Mouse (Mus musculus) retina, postnatal 7 days (tissue): ENCODE data around the gene Wwc1.
"Not testable (repeated sequence)": the region's sequence is repeated elsewhere in the genome, so short reads cannot be mapped to it uniquely, and the experiment has no call there.

Experiments used
- DNase-seq: peaks from one replicate; pipeline ENCODE4 v3.0.0-alpha.2; 2012; ENCODE audit warnings: low read depth, low spot score

The Wwc1 gene

DNA sequence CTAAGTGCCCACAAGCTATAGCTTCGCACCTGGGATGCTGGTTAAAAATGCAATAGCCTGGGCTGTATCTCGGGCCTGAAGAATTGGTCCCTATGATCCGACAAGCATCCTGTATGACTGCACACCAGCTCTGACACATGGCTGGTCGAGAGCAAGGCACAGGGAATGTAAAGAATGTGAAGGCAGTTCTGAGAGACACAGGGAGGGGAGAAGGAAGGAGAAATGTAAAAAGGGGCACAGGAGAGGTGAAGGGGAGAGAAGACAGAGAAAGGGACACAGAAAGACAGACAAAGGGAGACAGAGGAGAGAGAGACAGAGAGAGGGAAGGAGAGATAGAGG, 101.8 kb downstream of the Wwc1 start:
- DNase-seq = no peak

DNA sequence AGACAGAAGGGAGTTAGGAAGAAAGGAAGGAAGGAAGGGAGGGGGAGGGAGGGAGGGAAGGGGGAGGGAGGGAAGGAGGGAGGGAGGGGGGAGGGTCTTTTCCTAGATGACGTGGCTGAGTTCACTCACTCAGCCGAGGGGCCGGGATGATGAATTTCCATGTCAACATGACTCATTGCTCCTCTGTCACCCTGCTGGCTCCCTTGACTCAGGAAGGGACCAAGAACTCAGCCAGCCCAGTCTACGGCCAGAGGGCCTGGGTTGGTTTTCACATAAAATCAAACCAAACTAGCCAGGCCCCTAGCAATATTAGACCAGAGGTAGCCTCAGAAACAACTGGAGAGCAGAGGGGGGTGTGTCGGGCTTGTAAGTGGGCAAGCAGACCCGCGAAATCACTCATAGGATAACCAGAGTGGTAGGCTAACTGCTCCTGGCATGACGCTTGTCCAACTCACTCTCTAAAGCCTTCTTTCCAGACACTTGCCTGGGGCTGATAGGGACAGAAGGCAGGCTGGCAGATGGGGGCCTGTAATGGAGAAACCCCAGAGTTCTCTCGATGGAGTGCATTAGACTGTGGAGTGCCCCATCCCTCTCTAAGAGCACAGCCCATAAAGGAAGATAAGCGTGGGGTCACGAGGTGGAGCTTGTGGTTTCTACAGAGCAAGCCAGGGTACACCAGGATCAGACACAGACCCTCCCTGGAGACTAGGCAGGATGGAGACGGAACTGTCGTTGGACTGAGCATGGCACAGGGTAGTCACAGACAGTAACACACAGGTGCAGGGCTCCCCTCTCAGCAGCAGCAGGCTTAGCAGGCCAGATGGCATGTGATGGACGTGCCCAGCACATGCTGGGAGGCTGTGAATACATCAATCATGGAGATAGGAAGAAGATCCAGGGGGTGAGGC, 102.4 kb downstream of the Wwc1 start:
- DNase-seq = no peak

DNA sequence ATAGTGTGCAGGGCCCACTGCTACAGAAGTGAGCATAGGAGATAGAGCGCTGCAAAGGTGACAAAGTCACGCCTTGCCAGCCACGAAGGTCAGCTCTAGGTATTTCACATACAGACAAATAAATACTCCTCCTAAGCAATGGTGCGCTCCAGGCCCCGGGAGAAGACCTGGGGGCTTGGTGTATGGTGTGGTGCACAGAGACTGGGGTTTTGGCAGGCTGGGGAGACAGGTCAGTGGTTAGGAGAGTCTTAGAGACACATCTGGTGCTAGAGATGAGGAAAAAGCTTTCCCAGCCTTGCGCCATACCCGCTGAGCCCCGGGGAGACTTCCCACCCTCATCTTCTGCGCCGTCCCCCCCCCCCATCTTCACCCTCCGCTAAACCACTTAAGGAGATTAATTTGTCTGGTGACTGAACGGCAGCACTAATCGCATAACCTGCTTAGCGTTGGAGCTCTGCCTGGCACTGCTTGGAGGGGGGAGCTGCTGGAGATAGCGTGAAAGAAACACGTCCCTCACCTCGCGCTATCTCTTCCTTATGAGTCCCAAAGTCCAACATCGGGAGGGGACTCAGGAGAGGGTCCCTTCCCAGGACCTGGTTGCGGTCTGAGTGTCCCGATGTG, 106.6 kb downstream of the Wwc1 start:
- DNase-seq = peak; percentile 86

DNA sequence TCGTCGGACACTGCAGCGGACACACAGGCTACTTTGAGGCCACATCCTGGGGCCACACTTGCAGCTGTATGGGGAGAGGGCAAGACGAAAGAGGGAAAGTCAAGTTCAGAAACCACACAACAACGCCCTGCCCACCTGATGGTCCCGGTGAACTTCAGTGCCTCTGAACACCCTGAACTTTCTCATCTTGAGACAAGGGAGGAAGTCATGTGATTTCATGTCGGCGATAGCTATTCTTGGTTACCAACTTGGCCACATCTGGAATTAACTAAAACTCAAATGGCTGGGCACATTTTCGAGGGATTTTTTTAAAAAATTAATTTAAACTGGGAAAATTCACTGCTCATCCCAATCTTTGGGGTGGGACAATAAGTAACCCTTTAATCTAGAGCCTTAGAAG, 109.4 kb downstream of the Wwc1 start:
- no peak for DNase-seq

DNA sequence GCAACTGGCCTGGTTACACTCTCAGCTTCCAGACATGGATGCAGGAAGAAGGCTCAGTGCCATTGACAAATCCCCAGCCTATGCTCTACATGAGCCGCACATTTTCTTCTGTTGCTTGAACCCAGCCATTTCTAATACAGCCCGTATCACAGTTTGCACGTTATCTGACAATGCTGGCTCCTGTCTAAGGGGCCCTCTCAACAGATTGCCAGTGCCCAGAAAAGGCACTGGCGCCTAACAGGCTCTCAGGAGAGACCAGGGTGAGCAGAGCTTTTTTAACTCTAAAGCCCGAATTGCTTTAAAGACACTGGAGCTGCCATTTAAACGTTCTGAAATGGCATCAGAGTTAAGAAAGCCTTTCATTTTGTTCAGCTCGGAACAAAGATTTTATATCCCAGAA, 114.2 kb downstream of the Wwc1 start:
- no peak for DNase-seq

DNA sequence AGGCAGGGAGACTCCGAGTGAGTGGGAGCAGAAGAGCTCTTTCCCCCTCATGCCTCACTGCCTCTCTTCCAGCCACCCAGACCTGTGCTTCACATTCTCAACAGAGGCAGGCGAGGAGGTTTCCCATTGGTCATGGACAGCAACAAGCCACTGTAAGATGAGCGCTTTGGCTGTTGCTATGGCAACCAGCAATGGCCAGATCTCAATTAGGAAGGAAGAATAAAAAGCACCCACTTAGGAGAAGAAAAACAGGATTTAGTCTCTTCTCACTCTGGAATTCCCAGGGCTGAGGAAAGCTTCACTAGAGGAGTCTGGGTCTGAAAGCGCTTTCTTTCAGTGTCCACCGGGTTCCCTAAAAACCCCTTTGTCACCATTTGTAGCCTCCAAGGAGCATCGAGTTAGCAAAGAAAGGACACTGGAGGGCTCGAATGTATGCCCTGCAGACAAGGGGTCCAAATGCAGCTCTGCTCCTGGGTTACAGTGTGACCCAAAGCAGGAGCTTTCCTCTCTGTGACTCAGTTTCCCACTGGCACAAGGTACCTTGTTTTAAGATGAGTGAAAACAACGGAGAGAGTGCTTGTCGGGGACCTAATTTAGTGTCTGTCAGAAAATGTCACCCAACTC, 115.2 kb downstream of the Wwc1 start:
- no peak for DNase-seq

DNA sequence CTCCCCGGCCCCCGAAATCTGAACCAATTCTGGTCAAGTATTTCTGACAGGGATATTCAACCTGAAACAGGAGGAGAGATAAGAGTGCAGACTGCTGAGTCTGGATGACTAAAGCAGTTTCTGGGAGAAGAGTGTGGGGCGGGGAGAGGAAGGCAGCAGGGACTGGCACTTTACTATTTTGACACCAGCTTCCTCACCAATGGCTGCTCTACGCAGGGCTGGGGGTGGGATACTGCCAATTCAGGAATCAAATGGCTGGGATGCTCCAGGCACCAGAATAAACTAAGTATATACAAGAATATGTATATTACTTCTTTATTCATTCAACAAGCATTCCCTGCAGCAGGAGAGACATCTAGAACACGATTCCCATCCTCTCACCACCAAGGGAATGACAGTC, 116.7 kb downstream of the Wwc1 start:
- no peak for DNase-seq

DNA sequence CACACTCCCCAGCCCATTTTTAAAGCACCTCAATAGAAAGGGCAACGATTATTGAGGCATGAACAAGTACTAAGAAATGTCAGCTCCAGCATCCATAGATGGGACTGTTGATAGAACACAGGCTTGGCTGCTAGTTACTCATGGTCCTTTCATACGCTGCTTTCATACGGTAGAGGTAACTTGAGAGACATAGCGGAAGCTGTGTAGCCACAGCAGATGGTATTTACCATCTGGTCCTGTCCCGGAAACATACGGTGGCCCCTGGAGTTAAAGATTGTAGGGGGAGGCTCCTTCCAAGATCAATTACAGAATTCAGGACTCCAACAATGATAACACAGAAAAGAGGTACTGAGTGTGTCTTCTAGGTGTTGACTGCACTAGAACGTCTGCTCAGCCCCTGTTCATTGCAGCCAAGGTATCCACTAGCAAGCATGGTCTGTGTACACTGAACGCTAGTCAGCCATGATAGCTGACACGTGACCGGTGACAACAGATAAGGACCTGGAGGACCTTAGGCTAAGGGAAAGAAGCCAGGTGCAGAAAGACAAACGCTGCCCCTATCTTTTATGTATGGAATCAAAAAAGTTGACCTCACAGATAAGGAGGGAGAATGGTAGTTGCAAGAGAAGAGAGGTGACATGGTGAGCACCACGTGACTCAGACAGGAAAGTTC, 122.8 kb downstream of the Wwc1 start:
- DNase-seq = no peak

DNA sequence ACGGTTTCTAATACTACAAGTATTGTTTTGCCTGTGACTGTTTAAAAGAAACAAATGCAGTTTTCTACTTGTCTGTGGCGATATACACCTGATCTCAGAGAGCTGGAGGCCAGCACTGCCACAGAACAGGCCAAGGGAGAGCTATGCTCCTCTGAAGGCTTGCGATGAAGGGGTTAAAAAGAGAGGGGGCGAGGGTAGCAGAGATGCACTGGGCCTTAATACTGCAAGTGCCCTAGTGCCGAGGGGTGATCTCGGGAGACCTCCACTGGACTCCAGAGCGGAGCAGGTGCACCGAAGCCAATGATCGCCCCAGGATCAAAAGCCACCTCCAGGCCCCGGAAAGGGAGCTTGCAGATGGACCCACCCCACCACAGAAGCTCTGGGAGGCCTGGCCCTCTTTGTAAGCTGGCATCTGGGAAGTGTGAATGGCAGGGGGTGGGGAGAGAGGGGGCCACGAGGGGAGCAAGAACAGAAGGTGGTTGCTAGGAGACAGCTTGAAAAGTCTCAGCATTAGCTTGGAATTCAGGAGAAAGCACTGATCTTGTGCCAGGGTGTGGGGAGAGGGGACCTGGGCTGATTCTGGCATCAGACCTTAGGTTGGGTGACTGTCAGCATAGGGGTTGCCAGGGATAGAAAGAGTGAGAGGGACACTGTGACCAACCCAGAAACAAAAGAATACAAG, 123.8 kb downstream of the Wwc1 start:
- no peak for DNase-seq

DNA sequence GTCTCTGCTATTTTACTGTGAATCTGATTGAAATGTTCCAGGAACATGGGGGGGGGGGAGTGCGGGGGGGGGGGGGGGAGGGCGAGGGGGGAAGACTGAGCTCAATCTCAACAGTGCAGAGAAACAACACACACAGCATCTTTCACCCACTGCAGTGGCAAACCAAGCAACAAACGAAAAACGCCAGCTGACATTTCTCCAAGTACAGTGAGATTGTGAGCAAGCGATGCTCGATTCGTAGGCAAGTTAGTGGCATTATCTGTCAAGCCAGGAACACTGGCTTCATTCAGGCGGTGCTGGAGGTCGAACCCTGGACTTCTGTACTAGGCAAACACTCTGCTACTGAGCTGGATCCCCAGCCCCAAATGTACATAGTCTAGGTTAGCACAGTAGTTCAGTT, 124.8 kb downstream of the Wwc1 start:
- DNase-seq = no peak

DNA sequence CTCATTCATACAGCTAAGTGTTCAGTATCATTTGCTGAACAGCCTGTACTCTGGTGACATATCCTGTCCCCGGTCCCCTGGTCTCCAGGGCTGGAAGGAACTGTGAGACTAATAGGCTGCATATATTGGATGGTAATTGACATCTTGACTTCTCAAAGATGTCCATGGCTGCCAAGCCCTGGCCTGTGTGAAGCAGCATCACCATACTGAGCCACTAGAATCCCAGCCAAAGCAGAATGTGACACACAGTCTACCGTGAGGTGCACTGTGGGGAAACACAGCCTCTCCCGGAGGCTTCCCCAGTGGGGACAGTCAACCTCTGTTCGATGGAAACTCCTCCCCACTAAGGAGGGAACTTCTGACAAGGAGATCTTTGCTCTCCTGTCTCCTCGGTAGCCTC, 125.4 kb downstream of the Wwc1 start:
- no peak for DNase-seq

DNA sequence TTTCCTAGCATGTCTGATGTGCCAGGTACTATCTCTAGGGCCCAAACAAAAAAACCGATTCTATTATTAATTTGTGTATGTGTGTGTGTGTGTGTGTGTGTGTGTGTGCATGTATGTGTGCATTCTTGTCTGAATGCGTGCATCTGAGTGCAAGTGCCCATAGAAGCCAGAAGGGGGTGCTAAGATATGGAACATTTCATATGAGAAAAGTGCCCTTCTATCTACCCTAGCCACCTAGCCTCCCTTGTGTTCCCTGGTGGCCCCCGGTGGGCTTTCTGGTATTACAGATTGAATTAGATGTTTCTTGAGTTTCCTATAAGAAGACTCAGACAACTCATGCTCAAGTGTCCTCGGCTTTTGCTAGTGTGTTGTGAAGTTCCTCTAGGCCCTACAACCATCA, 126.7 kb downstream of the Wwc1 start:
- DNase-seq = no peak

DNA sequence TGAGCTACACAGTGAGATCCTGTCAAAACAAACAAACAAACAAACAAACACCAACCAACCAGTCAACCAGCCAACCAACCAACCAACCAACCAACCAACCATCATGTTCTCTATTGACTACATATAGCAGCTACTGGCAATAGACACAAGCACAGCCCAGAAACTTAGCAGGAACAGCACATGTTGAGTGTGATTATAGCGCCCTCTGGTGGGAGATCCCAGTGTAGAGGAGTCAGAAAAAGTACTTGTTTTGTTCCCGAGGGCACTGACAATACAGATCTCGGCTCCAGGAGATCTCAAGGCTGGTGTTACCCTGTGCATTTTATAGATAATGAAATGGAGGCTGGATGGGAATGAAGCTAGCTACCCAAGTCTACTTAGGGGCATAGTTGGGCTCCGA, 127.6 kb downstream of the Wwc1 start:
- no peak for DNase-seq

DNA sequence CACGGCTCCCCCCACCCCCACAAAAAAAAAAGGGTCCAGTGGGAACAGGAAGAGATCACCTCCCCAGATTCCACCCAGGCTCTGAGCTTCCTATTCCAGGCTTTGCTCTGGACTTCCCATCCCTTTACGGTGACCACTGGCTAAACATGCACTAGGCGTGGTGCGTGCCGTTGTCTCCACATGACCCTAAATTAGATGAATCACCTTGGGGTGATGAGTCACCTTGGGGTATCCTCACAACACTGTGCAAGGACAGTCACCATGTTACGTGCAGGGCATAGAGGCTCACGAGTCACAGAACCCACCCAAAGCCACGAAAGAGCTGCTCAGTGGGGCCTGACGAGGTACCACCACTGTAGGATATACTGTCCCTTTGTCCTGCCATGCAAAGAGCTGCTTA, 136.0 kb downstream of the Wwc1 start:
- no peak for DNase-seq

DNA sequence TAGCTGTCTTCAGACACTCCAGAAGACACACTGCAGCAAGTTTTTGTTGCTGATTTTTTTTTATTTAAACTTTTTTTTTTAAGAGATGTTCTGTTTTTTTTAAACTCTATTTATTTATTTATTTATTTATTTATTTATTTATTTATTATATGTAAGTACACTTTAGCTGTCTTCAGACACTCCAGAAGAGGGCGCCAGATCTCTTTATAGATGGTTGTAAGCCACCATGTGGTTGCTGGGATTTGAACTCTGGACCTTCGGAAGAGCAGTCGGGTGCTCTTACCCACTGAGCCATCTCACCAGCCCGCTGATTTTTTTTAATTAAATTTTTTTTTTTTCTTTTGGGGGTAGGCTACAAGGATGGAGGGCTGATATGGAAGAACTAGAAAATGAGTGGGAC, 137.8 kb downstream of the Wwc1 start:
- DNase-seq = not testable (repeated sequence)

DNA sequence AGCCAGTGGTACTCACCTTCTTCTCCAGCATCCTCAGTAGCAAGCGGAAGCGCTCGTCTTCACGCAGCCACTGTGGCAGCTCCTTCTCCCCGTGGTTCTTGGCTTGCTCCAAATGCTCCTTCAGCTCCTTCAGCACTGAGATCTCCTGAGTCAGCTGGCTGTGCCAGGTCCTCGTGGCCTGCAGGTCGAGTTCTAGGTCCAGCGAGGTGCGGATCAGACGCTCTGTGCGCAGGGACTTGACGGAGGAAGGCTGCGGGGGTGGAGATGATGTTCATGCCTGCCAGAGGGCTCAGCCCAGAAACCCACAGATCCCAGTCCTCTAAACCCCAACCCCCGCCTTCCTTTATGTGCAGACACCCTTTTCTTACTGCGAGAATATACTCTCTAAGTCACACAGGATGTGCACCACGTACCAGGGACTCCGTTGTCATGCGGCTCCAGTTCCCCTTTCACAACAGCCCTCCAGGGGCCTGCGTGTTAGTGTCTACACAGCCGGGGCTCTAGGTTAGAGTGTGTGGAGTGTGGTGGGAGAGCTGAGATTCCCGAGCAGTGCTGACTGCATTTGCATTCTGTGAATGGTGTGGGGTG, 138.5 kb downstream of the Wwc1 start:
- no peak for DNase-seq

DNA sequence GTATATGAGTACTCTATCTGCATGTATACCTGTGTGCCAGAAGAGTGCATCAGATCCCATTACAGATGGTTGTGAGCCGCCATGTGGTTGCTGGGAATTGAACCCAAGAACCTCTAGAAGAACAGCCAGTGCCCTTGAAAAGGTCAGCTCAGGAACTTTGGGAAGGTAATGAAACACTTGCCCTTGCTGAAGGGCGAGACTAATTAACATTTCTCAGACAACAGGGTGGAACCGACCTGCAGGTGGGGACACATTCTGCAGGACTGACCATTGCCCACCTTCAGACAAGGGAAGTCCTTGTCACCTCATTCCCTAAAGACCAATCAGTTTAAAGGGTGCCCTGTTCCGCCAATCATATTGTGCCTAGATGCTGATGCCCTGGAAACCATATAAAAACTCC, 139.5 kb downstream of the Wwc1 start:
- DNase-seq = not testable (repeated sequence)

DNA sequence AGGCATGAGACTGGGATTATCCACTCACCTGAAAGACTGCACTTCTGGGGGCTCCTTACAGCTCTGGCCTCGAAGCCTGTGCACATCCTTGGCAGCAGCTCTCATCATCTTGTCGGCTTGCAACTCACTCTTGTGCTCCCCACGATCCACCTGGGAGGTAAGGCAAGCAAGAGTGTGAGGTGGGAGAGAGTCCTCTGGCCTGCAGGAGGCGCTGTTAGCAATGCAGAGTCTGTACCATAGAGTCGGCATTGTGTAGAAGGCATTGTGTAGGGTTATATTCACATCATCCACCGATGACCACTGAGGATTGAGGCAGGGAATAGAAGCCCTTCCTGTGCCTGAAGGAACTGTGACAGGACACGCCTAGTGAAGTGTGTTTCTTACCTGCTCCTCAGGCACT, 140.0 kb downstream of the Wwc1 start:
- no peak for DNase-seq

DNA sequence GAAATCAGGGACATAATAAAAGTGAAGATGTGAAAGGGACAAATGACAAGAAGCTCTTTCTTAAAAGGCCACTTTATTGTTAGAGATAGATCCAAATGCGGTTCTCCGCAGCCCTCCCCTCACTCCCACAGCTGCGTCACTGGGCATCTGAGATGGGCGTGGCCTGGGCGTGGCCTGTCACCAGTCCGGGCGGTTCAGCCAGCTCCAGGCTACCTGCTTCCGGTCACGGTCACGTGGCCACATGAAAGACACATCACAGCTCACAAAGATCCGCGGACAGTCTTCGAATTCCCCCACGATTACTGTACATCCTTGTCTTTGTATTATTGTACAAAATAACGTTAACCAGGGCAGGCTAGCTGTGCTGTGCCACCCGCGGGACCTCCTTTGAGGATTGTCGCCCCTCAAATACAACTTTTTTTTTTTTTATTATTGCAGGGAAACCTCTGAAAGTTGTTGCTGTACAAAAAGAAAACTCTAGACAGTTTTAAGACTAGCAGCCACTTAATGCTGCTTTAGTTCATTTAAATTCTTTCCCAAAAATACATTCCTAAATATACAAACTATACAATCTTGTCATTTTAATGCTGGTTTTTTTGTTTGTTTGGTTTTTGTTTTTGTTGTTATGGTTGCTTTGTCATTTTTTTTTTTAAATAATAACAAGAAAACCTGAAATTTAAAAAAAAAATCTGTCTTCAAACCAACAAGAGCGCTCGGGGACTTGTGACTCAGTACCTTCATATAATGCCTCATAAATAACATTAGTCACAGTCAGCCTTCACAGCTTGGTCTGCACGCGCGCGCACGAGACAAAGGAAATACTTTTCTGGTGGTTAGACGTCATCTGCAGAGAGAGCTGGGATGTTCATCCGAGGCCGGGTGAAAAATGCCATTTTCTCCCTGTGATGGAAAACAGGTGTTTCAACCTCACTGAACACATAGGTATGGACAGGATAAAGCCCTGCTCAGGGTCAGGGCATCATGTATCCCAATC, 141.7 kb downstream of the Wwc1 start:
- DNase-seq = peak; percentile 64
